Mouse (Mus musculus): ENCODE data around the gene Ube2v1.

GRCm38 (mm10) chr2:167599917-167600316 lies 32.0 kb downstream of the Ube2v1 start:
- TF ChIP-seq POLR2A (IDR thresholded peaks at IDR 0.05; ENCODE audit: control insufficient read depth in 1 of 2, insufficient read depth in 1 of 2, low read depth in 1 of 2, low read length in 2 of 2, poor library complexity in 1 of 2) (no peak), CTCF (IDR thresholded peaks at IDR 0.05 in 2 of 3, conservative IDR thresholded peaks at IDR 0.05 in 1 of 3; ENCODE audit: control insufficient read depth in 1 of 3, insufficient read depth in 1 of 3, low read depth in 2 of 3, low read length in 3 of 3, poor library complexity in 1 of 3, severe bottlenecking in 1 of 3) (no peak), MAX (IDR thresholded peaks at IDR 0.05; ENCODE audit: low read length) (no peak), CHD2 (IDR thresholded peaks at IDR 0.05; ENCODE audit: low read length) (no peak), EP300 (IDR thresholded peaks at IDR 0.05; ENCODE audit: low read depth in 1 of 2, low read length in 2 of 2) (no peak), TBP (IDR thresholded peaks at IDR 0.05; ENCODE audit: low read depth, low read length) (no peak), ETS1 (IDR thresholded peaks at IDR 0.05; ENCODE audit: low read depth, low read length) (no peak), ZNF384 (IDR thresholded peaks at IDR 0.05; ENCODE audit: low read depth, low read length) (no peak)
